Mouse (Mus musculus): ENCODE measurements around the gene Camta1.

- TF ChIP-seq GATA1 (IDR thresholded peaks at IDR 0.05; ENCODE audit: low read length): no peak
- TF ChIP-seq TAL1 (IDR thresholded peaks at IDR 0.05; ENCODE audit: low read length): no peak
These were observed 639.0 kb downstream of the Camta1 start for GRCm38 (mm10) chr4:151222635-151223034.
